Mouse (Mus musculus) testis, postnatal 14 days (tissue): ENCODE results near the gene Mgll.

Experiments
- DNase-seq: peaks from one replicate; pipeline ENCODE4 v3.0.0; 2021; ENCODE audit warnings: low spot score

Gene Mgll

DNA sequence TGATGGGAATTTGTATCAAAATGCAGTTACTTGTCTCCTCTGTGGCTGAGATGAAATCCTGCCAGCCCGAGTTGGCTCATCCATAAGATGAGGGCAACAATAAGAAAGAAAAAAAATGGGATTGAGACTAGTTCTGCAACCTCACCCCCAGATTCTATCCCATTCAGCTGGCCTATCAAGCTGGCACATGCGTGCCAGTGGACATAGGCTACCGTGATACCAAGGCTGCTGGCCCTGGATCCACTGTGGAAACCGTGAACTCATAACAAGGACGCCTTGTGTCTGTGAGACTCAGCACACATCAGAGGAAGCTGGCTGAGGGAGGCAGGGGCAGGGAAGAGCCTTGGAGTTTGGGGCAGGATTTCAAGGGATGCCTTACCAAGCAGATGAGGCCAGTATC is 46.8 kb downstream of the Mgll start:
- no peak for DNase-seq

DNA sequence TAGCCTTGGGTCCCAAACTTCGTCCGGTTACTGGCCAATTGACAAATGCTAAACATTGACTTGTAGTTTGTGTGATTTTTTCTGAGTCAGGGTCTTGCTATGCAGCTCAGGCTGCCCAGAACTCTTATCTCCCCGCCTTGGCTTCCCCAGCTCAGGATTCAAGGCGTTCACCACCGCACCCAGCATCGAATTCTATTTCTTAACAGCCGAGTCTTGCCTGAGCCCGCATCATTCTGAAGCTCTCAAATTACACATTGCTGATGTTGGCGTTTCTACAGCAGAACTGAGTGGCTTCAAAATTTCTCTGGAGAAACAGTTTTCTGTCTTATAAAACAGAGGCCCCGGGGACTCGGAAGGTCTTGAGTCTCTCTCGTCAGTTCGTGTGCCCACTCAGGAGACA is 47.8 kb downstream of the Mgll start:
- DNase-seq: no peak

DNA sequence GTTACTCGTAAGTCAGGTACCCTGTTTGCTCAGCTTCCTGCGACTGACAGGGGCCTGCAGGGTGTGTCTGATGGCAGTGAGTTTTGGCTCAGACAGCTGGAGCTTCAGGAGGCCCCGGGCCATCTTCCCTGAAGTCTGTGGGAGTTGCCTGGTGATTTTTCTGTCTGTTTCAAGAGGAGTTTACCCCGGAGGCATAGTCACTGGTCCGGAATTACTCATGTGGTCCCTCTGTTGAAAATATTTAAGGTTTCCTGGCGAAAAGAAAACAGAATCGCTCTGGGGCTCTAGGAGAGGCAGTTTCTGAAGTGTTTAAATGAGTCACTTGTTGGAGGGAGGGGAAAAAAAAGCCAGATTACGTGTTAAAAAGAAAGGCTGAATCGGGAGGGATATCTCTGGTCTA is 49.8 kb downstream of the Mgll start:
- no peak for DNase-seq

DNA sequence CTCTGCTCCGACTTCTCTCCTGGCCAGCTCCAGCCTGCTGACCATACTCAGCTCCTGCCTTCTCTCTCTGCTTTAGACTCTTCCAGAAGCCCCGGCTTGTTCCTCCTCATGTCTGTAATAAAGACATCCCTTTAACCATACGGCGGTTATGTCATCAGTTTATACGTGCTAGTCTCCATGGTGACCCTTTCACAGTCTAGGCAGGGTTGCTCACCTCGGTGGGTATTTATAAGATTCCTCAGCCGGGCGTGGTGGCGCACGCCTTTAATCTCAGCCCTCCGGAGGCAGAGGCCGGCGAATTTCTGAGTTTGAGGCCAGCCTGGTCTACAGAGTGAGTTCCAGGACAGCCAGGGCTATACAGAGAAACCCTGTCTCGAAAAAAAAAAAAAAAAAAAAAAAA is 51.1 kb downstream of the Mgll start:
- DNase-seq: no peak

DNA sequence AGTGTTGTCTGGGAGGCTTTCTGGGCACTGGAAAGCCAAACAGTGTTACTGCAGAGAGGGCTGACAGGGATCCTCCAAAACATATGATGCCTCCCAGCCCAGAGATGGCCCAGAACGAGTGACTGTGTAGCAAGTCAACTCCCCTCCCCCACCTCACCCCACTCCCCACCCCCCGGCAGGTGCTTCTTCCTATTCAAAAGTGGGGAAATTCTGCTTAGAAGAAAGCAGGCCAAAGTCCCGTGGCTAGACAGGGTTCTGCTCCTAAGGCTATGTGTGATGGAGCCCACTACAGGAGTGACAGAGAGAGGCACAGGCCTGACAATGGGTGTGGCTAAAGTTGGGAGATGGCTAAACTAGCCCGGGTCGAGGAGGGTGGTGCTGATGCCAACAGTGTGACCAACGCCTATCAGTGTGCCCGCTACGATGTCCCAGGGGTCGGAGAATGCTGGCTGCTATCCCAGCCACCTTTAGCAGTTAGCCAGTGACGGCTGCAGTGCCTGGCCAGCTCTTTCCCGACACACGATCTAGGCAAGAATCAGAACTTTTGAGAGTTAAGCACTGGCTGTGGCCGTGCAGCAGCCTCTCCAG is 52.2 kb downstream of the Mgll start:
- DNase-seq: no peak

DNA sequence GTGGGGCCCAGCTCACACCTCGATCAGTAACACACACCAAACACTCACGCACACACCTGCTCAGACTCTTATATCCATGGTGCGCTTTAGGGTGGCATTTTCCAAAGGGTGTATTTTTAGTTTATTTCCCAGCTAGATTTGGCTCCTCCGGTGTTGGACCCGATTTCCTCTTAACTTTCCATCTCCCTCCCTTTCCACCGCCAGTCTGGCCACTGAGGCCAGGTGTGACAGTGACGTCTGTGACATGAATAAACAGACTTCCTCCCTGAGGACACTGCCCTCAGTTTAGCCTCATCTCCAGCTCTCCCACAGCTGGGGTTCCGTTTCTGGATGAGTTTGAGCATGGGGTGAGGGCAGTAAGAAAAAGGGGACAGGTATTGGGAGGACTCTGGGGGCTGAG is 52.8 kb downstream of the Mgll start:
- no peak for DNase-seq

DNA sequence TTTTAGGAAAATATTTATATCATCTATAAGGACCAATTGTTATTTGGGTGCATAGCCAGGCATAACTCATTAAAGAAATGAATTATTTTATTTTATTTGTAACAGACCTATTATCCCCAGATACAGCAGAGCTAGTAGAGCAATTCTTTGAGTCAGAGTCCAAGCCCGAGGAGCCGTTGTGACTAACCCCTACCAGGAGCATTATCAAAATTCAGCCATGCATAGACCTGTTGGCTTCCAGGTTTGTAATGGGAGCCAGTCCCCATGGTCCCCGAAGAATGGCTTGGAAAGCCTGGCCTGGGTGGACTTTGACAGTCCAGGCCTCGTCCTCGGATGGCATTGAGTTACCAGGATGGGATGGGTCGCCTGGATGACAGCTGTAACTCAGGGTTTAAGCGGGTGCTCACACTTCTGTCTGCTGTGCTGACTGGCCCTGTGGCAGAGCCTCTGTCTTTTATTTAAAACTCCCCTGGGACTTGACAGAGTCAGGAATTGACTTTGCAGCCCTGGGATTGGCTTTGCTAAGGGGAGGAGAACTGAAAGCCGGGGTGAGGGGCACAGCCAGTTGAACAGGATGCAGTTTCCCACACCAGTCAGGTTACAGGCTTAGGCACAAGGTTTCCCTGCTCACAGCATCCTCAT is 54.0 kb downstream of the Mgll start:
- DNase-seq: no peak

DNA sequence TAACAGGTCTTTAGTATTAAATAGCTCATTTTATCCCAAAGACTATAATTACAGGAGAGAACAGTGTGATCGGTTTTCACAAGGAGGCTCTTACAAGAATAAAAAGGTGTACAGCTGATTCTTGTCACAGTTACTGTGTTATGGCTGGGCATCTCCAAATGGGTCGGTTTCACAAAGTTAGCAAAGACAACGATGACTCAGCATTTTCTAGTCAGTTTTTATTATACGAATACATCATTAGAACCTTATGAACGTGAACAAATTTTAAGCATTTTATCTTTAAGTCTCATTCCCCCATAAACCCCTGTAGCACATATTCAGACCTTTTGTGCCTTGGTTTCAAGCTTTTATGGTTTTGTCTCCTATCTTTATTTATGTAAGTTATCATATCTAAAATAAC is 55.5 kb downstream of the Mgll start:
- DNase-seq: no peak

DNA sequence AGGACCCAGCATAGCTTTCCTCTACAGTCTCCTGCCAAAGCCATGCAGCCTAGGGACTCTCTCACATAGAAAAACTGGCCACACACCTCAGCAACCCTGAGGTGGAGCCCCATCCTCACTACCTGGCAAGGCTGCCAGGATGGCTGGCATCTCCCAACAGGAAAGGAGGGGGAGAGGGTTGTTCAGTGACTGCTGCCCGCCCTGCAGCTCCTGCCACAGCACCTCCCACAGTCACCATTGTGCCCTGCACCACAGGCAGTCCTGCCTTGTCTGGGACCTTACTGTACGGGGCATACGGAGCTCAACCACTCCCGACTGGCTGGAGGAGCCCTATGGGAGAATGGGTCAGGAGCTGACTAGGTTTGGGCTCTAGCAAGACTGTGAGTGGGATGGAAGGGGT is 57.7 kb downstream of the Mgll start:
- no peak for DNase-seq

DNA sequence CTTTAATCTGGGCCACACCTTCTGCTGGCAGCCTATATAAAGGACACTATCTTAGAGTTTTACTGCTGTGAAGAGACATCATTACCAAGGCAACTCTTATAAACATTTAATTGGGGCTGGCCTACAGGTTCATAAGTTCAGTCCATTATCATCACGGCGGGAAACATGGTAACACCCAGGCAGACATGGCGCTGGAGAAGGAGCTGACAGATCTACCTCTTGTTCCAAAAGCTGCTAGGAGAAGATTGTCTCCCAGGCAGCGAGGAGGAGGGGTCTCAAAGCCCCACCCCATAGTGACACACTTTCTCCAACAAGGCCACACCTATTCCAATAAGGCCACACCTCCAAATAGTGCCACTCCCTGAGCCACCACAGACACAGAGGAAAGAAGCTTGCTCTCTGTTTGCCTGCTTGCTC is 58.8 kb downstream of the Mgll start:
- DNase-seq: no peak

DNA sequence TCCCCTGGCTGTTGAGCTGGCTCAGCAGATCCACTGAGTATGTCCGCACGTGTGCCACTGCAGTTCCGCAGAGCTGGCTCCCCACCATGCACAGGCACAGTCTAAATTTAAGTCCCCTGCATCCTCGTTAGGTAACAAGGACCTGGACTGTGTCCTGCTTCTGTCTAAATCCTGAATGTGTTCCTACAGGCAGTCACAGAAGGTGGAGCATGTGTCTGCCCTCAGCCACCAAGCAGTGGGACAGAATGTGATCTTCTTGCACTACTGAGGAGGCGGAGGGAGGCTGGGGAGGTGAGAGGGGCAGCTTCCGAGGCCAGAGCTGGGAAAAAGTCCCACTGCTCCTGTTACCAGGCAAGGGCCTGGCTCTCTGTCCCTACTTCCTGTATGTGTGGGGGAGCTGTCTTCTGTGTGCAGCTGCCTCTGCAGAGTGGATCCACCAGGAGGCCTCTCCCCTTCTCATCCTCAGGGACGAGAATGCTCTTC is 60.5 kb downstream of the Mgll start:
- no peak for DNase-seq

DNA sequence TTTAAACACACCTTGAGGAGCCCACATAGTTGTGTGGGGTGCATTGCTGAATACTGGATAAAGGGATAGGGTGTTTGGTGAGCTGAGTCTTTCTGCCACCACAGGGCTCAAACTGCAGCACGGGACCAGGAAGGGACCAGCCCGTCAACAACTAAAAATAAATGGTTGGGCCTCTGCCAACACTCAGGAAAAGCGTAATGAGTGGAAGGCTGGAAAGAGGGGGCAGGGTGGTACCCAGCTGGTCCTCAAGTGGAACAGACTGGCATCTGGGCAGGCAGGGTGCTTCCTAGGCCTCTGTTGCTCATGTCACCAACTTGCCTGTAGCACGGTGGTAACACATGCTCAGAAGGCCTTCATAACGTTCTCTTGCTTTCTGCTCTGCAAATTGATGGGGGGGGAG is 61.1 kb downstream of the Mgll start:
- no peak for DNase-seq

DNA sequence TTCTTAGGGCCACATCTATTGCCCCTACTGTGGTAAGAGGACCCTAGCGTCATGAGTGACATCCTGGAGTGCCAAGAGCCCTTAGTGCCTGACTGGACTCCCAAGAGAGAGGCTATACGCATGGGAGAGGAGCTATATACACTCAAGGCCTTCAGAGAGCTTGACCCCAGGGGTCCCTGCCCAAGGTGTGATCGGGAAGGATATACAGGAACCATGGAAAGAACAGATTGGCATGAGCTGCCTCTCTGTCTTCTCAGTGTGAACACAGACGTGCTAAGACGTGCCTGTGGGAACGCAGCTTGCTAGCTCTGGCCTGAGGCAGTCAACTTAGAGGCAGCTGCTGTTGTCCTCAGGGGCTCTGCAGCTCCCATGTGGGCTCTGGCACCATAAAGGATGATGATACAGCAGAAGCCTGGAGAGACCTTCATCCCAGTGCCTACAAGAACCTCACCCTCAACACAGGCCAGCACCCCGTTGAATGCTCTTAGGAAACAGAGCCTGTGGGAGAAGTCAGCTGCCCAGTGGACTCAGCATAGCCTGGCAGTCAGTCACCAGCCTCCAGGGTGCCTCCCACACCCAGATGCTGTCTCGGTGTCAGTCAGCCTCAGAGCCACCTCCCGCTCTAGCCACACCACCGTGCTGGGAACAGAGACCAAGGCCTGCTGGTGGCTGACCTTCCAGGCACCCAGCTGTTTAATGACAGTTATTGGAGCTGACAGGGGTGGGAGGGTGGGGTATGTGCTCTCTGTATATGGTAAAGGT is 61.8 kb downstream of the Mgll start:
- no peak for DNase-seq

DNA sequence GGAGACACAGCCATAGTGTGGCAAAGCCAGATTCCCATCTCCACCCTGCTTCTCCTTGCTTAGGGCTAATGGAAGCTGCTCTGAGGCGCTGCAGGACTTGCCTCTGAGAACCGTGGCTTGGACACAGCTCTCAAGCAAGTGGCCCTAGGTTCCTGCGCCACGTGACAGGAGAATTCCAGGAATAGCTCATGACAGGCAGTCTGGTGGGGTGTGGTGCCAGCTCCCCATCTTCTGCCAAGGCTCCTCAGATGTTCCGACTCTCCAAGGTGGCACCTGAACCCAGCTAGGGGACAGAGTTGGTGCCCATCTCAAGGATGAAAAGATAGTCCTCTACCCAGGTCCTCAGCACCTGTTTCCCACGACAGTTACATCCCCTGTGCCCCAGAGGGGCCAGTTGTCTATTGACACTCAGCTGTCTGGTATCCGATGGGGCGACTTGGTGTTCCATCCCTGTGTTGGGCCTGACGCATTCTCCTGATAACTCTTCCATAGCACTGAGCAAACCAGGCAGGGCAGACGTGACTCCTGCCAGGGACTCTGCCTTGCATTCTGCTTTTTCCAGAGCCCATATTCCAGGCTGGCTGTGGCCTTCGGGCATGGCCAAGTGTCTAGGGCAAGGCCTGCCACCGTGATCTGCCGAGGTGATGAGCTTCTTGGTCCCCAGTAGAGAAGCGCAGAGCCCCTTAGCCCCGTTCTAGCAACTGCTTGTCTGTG is 62.7 kb downstream of the Mgll start:
- DNase-seq: no peak

DNA sequence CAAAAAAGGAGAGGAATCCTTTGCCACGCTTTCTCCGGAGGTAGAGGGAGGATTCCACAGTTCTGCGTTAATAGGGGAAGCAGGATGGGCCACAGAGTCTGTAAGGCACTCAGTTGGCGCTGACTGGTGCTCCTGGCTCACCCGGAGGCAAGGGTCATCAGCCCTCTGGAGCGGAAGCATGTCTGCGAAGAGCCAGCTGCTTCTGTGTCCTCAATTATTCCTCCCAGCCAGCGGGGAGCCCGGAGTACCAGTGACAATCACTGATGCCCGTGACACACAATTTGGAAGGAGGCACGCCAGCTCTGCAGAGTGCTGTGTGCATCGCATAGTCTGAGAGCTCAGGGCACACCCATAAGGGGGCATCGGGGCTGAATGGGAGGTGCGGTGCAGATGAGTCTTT is 63.3 kb downstream of the Mgll start:
- DNase-seq: no peak

DNA sequence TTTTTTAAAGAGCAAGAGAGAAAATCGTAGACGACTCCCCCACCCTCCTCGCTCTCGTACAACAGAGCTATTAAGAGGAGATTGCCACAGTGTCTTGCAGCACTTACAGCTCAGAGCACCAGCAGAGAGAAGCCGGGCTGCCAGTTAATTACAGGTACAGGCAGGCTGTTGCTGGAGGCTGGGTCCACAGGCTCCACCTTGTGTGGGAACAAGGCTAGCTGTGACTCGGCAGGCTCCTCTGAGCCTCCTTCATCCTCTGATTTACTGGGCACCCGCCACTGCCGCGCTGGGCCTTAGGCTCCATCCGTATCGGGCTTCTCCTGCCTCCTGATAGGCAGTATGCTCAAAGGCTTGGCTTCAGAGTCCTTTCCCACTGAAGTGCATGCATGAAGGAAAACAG is 64.0 kb downstream of the Mgll start:
- DNase-seq: no peak

DNA sequence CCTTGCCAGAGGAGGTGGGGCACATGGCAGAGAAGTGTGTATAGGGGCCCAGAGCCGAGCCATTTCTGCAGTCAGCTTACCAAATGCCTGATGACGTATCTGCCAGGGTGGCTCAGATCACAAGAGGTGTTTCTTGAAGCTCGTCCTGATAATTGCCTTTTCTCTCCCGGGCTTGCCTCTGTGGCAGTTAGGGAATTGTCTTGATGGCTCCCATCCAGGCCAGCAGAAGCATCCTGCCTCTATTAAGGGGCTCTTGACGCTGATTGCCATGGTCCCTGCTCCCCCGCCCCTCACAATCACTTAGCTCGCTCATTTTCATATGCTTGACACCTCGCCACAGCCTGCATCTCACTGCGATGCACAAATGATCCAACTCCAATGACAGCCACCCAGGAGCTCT is 67.1 kb downstream of the Mgll start:
- DNase-seq: no peak

DNA sequence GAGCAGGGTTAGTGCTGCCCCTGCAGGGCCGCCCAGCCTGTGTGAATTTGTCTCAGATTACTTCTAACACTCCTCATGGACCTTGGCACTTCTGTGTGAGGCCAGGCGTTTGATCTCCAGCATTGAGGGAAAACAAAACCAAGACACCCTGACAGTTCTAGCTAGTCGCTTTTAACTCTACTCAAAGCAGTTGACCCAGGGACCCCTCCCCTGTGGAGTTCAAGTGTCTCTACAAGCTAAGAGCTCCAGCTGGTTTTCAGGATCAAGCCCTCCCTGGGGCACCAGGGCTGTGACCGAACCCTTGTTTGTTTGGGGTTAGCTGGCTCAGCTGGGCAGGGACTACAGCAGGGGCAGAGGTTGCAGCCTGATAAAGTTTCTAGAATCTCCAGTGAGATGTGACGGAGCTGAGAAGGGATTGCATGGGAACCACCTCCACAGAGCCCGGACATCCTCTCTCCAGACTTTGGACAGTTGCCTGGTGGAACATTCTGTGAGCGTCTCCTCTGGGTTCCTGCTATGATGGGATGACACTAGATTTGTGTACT is 68.0 kb downstream of the Mgll start:
- no peak for DNase-seq

DNA sequence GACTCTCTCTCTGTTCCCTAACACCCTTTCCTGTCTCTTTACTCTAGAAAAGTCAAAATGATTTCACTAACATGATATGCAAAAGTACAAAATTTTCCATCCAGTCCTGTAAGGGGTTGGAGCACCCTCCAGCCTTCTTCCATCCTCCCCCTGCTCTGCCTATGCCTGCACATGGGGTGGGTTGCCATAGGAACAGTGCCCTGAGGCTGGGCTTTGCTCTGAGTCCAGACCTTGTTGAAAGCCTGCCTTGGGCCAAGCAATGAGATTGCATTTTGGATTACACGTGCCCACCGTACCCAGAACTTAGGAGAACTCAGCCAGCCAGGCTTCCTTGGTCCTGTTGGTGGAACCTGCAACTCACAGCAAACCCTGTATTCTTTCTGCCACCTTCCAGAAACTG is 69.0 kb downstream of the Mgll start:
- no peak for DNase-seq

DNA sequence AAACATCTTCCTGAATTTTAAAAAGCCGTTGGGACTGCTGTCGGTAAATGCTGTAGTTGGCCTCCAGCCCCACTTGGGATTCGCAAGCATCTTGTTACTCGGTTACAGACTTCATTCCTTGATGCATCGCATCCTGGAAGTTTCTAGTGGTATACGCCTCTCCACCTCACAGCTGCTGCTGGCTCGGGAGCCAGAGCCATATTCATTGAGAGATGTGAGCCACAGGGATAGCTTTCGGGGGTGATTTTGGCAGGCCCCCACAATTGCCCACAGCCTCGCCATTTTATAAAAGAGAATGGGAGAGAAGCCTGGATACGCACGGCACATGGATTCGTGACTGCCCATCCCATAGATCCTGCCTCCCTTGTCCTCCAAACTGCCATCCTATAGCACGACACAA is 69.7 kb downstream of the Mgll start:
- no peak for DNase-seq

DNA sequence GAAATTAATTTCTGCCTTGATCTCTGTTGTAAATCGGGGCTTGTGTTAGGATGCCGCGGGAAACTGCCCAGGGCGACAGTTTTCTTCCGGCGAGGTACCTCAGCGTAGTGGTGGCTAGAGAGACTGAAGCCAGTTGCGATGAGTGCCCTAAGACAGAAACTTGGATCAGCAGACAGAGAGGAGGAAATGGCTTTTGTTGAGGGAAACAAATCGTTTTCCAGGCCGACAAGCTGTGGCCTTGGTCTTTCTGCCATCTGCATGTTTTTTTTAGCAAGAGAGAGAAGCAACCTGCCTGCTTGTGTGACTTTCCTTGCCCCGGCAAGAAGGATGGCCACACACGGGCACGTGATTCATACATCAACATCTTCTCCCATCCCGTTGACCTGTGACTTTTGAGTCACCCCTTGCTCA is 70.4 kb downstream of the Mgll start:
- DNase-seq: no peak

DNA sequence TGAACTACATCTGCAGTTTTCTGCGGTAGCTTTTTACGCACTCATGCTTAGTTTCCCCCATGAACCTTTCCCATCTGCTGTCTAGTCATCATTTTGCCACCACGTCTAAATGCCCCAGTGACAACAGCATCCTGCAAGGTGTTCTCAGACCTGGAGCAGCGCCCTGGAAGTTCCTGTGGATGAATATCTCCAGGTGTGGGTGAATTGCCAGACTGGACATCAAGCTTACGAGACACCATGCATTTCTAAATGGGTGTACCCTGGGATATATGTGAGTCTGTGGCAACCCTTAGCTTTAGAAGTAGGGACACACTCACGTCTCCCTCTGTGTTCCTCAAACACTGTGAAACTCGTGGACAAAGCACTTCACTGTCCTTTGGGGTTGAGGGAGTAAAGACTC is 76.0 kb downstream of the Mgll start:
- no peak for DNase-seq

DNA sequence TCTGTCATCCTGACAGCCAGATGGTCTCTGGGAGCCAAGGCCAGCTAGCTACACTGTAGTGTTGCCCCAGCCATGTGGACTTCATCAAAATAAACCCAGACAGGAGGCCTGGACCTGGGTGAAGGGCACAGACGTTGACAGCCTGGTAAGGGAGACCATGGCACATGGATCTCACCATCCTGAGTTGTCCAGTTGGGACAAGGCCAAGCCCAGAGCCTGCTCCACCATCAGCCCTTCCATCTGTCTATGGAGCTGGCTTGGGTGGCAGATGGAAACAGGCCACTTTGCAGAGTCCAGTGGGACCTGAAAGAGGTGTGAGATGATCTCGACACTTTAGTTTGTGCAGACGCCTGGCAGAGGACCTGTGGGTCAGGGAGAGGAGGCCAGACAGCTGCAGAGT is 76.5 kb downstream of the Mgll start:
- DNase-seq: no peak
